ENCODE assay signal across 25 mouse cellular contexts in genomic region chr6:51790293-51790692, GRCm38 (mm10).
A peak's percentile ranks its signal among the peaks of the same experiment; 100 is the strongest.
DNase-seq lines count a peak whose midpoint lies in the region; ATAC-seq and TF ChIP-seq lines count a peak whose summit lies in the region.
"Had no signal": no experiment of that assay in that cellular context is flagged by ENCODE, and none has a peak within 500 bp of the region (broad histone marks: within the 10 kb centered on the region; RNA-seq: fewer than 3 reads in every experiment).

No protein-coding gene starts in this region.

- H3K36me3 ChIP-seq in midbrain, embryonic 11.5 days (ENCODE audit: control insufficient read depth, insufficient read depth, low read length): no peaks in the 10 kb centered on the region
- H3K36me3 ChIP-seq in midbrain, embryonic 10.5 days: no peaks in the 10 kb centered on the region
- H3K36me3 ChIP-seq in hindbrain, embryonic 16.5 days (ENCODE audit: control insufficient read depth, insufficient read depth, low read length): no peaks in the 10 kb centered on the region
- no peaks in the 10 kb centered on the region for H3K36me3 ChIP-seq in midbrain, embryonic 15.5 days (replicated peaks)
- H3K36me3 ChIP-seq in heart, adult 2 months (ENCODE audit: control insufficient read depth, insufficient read depth, low read length): no peaks in the 10 kb centered on the region
- H3K36me3 ChIP-seq: limb, embryonic 12.5 days; liver, embryonic 15.5 days; midbrain, embryonic 12.5 days; stomach, embryonic 15.5 days had no signal

- TF ChIP-seq POLR2A in heart, adult 2 months (IDR thresholded peaks at IDR 0.05; ENCODE audit: insufficient read depth, low read depth, low read length): no peak

- no peak overlapping the region for H3K4me2 ChIP-seq in midbrain, embryonic 11.5 days
- H3K4me2 ChIP-seq in hindbrain, embryonic 16.5 days (ENCODE audit: low read length): no peak overlapping the region
- H3K4me2 ChIP-seq in midbrain, embryonic 15.5 days: no peak overlapping the region
- H3K4me2 ChIP-seq: limb, embryonic 12.5 days; liver, embryonic 15.5 days; lung, embryonic 14.5 days; midbrain, embryonic 12.5 days; stomach, embryonic 15.5 days had no signal

- no peaks in the 10 kb centered on the region for H3K79me2 ChIP-seq in heart, adult 2 months (replicated peaks; ENCODE audit: control insufficient read depth, insufficient read depth, low read length)

- no peaks in the 10 kb centered on the region for H3K9me3 ChIP-seq in midbrain, embryonic 11.5 days (ENCODE audit: control insufficient read depth, low read length)
- H3K9me3 ChIP-seq in midbrain, embryonic 10.5 days (replicated peaks): no peaks in the 10 kb centered on the region
- H3K9me3 ChIP-seq in hindbrain, embryonic 16.5 days (ENCODE audit: control insufficient read depth, low read length): no peaks in the 10 kb centered on the region
- H3K9me3 ChIP-seq in midbrain, embryonic 15.5 days: no peaks in the 10 kb centered on the region
- H3K9me3 ChIP-seq: limb, embryonic 12.5 days; liver, embryonic 15.5 days; midbrain, embryonic 12.5 days; stomach, embryonic 15.5 days had no signal

- H3K4me1 ChIP-seq in midbrain, embryonic 11.5 days (ENCODE audit: control insufficient read depth, insufficient read depth, low read length): no peaks in the 10 kb centered on the region
- H3K4me1 ChIP-seq in midbrain, embryonic 10.5 days: no peaks in the 10 kb centered on the region
- H3K4me1 ChIP-seq in hindbrain, embryonic 16.5 days (ENCODE audit: control insufficient read depth, insufficient read depth, low read depth, low read length): peaks cover 3% of the 10 kb centered on the region; the same call in 1 of the 2 replicates
- peaks cover 7% of the 10 kb centered on the region; the same call in 1 of the 2 replicates for H3K4me1 ChIP-seq in midbrain, embryonic 15.5 days
- no peaks in the 10 kb centered on the region for H3K4me1 ChIP-seq in heart, adult 2 months (ENCODE audit: control insufficient read depth, insufficient read depth, low read length)
- H3K4me1 ChIP-seq: liver, embryonic 15.5 days; midbrain, embryonic 12.5 days; stomach, embryonic 15.5 days had no signal

- no peak for TF ChIP-seq CTCF in heart, adult 2 months (IDR thresholded peaks at IDR 0.05)

- WGBS in midbrain, embryonic 11.5 days: 79% methylated on average over 5 of the region's 5 CpGs
- WGBS in midbrain, embryonic 10.5 days: 87% methylated on average over 5 of the region's 5 CpGs
- 47% methylated on average over 5 of the region's 5 CpGs for WGBS in hindbrain, embryonic 16.5 days
- WGBS in midbrain, embryonic 15.5 days: 51% methylated on average over 5 of the region's 5 CpGs
- WGBS in heart, adult 2 months: 82% methylated on average over 5 of the region's 5 CpGs

- intact Hi-C loops in heart, adult 2 months (cut with DNase I): no loop called here

- no peak for TF ChIP-seq EP300 in heart, adult 2 months (IDR thresholded peaks at IDR 0.05; ENCODE audit: insufficient read depth, low read depth, low read length)

- no peak overlapping the region for H3K27ac ChIP-seq in midbrain, embryonic 11.5 days (ENCODE audit: low read depth, low read length)
- H3K27ac ChIP-seq in midbrain, embryonic 10.5 days (replicated peaks): no peak overlapping the region
- H3K27ac ChIP-seq in hindbrain, embryonic 16.5 days (ENCODE audit: low read depth, low read length): 0 out of 2 replicates have a peak overlapping the region, but pooled peaks have one; percentile 14
- H3K27ac ChIP-seq in midbrain, embryonic 15.5 days: peak overlapping the region; percentile 57
- H3K27ac ChIP-seq in heart, adult 2 months: no peak overlapping the region
- H3K27ac ChIP-seq: limb, embryonic 12.5 days; liver, embryonic 15.5 days; stomach, embryonic 15.5 days had no signal

- H3K4me3 ChIP-seq in midbrain, embryonic 11.5 days (ENCODE audit: low read depth, low read length): no peak overlapping the region
- H3K4me3 ChIP-seq in midbrain, embryonic 10.5 days: no peak overlapping the region
- no peak overlapping the region for H3K4me3 ChIP-seq in hindbrain, embryonic 16.5 days (ENCODE audit: low read length)
- no peak overlapping the region for H3K4me3 ChIP-seq in midbrain, embryonic 15.5 days
- no peak overlapping the region for H3K4me3 ChIP-seq in heart, adult 2 months
- H3K4me3 ChIP-seq: limb, embryonic 12.5 days; liver, embryonic 15.5 days; midbrain, embryonic 12.5 days; myocyte; stomach, embryonic 15.5 days had no signal

- H3K27me3 ChIP-seq in midbrain, embryonic 11.5 days (ENCODE audit: control insufficient read depth, insufficient read depth, low read length): no peaks in the 10 kb centered on the region
- H3K27me3 ChIP-seq in midbrain, embryonic 10.5 days (ENCODE audit: low read depth, poor library complexity, severe bottlenecking): no peaks in the 10 kb centered on the region
- H3K27me3 ChIP-seq in hindbrain, embryonic 16.5 days (replicated peaks; ENCODE audit: control insufficient read depth, insufficient read depth, low read length): no peaks in the 10 kb centered on the region
- H3K27me3 ChIP-seq in midbrain, embryonic 15.5 days (replicated peaks): no peaks in the 10 kb centered on the region
- no peaks in the 10 kb centered on the region for H3K27me3 ChIP-seq in heart, adult 2 months (ENCODE audit: control insufficient read depth, insufficient read depth, low read length)
- H3K27me3 ChIP-seq: liver, embryonic 15.5 days; midbrain, embryonic 12.5 days; stomach, embryonic 15.5 days had no signal

- no peak for ATAC-seq in midbrain, embryonic 11.5 days (ENCODE audit: low FRiP score)
- ATAC-seq in hindbrain, embryonic 16.5 days: peak; percentile 72
- no peak for ATAC-seq in midbrain, embryonic 15.5 days (replicated peaks)
- ATAC-seq: forebrain, embryonic 14.5 days; intestine, embryonic 16.5 days had no signal

- DNase-seq in midbrain, embryonic 11.5 days (ENCODE audit: low spot score, missing footprints): peak; percentile 79
- no peak for DNase-seq in midbrain, embryonic 10.5 days (ENCODE audit: low spot score)
- no peak for DNase-seq in adrenal gland, adult (ENCODE audit: inconsistent age in 2 of 2, low spot score in 1 of 2)
- no peak for DNase-seq in heart, adult 2 months
- no peak for DNase-seq in cerebellum, adult 18-20 months
- DNase-seq: adrenal gland, adult 8-10 months; B cell, adult 2 months; cerebellum, adult 9-10 months; cerebellum, postnatal 36 days; heart, postnatal 14 days; kidney, adult 9 months; kidney, postnatal 14 days; layer of hippocampus, adult 9-11 months; lung, embryonic 14.5 days; right cerebral cortex, postnatal 25 days; thymus, postnatal 25 days had no signal

- H3K9ac ChIP-seq in midbrain, embryonic 11.5 days (ENCODE audit: low read length): no peak overlapping the region
- 0 out of 2 replicates have a peak overlapping the region, but pooled peaks have one; percentile 11 for H3K9ac ChIP-seq in hindbrain, embryonic 16.5 days (ENCODE audit: low read depth, low read length)
- no peak overlapping the region for H3K9ac ChIP-seq in midbrain, embryonic 15.5 days
- H3K9ac ChIP-seq in heart, adult 2 months (ENCODE audit: low read depth, low read length): no peak overlapping the region
- H3K9ac ChIP-seq: limb, embryonic 12.5 days; liver, embryonic 15.5 days; lung, embryonic 14.5 days; midbrain, embryonic 12.5 days; stomach, embryonic 15.5 days had no signal

Comparison
In these comparisons a context has a peak if more than half of its experiments do, and no peak if none do; other contexts are left out.
1. H3K27ac ChIP-seq: peak in hindbrain, embryonic 16.5 days (single experiment) and midbrain, embryonic 15.5 days (single experiment); none in midbrain, embryonic 11.5 days (single experiment), midbrain, embryonic 10.5 days (single experiment) and heart, adult 2 months (single experiment).